Mouse (Mus musculus) ES-CJ7 (cell line): Measurements from ENCODE around the gene Catsperd.
"Not testable (repeated sequence)": the region's sequence is repeated elsewhere in the genome, so short reads cannot be mapped to it uniquely, and the experiment has no call there.

Source experiments
- DNase-seq: peaks from one replicate; pipeline ENCODE4 v3.0.0; 2011; ENCODE audit warnings: low read depth, low spot score

The Catsperd gene

DNA sequence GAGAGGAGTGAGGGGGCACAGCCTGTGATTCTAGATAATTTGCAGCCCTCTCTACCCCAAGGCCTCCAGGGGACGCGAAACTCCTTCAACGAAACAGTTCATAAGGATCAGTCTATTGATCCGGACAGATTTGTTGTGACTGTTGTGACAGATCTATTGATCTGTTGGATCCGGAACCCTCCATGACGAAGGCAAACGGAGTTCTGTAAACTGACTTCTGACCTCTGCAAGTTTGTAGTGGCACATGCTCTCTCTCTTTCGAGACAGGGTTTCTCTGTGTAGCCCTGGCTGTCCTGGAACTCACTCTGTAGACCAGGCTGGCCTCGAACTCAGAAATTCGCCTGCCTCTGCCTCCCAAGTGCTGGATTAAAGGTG is 15.4 kb upstream of the Catsperd start:
- not testable (repeated sequence) for DNase-seq

DNA sequence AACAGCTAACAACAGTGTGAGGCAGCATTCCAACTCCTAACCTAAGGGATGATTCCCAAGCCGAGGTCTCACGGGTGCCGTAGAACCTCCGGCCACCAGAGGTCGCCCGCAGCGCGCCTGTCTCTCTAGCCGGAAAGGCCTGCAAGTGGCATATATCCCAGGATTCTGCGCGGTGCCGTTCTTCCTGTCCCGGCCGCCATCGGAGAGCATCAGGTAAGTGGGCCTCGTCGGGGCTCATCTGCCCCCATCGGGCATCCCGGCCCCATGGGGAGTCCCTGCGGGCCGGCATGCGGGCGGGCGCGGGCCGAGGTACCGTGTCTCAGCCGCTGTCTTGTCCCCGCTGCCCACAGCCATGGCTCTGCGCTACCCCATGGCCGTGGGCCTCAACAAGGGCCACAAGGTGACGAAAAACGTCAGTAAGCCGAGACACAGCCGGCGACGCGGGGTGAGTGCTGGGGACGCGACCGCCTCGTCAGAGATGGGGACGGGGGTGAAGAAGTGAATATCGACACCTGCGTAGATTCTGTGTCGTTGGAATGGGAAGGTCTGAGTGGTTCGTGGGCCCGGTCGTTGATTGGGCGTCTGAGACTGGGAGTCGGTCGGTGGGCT is 14.6 kb upstream of the Catsperd start, which contains the start of gene Rpl36:
Rpl36 (plus strand) TSS at position 181 of the 609 bp plus-strand sequence.
- peak; percentile 95 for DNase-seq

DNA sequence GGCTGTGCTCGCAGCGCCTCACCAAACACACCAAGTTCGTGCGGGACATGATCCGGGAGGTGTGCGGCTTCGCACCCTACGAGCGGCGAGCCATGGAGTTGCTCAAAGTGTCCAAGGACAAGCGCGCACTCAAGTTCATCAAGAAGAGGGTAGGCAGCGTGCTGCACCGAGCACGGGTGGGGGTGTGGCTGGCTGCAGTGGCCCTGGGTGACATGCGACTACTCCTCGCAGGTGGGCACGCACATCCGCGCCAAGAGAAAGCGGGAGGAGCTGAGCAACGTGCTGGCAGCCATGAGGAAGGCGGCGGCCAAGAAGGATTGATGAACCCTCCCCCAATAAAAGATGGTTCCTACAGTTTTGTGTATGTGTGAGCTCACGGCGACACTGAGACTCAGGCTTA is 14.1 kb upstream of the Catsperd start:
- DNase-seq = peak; percentile 63

DNA sequence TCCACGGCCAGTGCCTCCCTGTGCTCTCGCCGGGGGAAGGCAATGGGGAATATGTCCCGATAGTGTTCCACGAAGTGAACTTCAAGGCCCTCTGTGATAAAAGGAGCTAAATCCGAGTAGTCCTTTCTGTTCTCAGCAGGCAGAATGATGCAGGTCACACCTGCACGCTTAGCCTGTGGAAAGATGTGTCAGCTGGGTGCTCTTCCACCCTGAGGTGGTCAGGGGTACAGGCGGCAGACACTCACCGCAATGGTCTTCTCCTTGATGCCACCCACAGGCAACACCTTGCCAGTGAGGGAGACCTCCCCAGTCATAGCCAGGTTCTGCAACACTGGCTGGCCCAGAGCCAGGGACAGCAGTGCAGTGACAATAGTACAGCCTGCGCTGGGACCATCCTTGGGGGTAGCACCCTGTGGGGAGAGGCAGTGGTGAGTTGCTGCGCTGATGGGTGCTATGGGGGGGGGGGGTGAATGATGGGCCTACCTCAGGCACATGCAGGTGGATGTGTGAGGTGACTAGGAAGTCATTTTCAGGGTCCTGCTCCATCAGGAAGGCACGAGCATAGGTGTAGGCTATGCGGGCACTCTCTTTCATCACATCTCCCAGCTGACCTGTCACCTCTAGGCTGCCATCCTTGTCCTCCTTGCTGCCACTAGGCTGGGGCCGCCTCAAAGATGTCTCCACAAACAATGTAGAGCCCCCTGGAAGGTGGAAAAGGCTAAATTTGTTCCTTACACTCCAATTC is 13.4 kb upstream of the Catsperd start:
- peak; percentile 32 for DNase-seq

DNA sequence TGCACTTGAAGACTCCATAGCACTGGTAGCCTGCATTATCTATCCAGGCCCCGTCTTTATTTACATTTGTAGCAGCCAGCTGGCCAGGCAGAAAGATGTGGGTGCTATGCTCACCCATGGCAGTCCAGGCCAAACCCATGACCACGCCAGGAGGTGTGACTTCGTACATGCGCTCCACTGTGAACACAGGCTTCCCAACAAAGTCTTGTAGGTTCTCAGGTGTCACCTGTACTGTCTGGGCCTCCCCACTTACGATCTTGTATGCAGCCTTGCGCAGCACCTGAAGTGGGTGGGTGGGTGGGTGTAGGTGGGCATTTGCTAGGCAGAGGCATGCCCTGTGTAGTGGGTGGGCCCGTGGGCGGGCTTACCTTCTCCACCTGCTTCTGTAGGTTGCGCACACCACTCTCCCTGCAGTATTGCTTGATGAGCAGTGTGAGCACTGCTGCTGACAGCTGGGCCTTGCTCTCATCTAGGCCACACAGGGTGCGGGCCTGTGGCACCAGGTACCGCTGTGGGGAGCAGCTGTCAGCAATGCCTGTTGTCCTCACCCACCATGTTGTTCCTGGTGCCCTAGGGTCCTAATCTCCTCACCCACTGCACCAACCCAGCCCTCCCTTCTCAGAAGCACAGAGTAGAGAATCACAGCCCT is 12.7 kb upstream of the Catsperd start:
- DNase-seq = peak; percentile 45

DNA sequence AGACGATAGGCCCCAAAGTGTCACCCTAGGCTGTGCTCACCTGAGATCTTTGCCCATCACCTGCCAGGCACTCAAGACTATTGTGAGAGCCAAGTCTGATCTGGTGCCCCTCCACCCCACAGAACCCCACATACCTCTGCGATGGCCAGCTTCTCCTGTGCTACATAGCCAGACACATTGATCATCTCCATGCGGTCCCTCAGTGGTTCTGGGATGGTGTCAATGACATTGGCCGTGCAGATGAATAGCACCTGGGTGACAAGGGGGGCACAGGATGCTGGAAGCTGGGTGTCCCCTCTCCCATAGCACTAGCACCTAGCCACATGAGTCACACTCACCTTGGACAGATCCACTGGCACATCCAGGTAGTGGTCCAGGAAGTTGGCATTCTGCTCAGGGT is 12.2 kb upstream of the Catsperd start:
- DNase-seq = peak; percentile 14

DNA sequence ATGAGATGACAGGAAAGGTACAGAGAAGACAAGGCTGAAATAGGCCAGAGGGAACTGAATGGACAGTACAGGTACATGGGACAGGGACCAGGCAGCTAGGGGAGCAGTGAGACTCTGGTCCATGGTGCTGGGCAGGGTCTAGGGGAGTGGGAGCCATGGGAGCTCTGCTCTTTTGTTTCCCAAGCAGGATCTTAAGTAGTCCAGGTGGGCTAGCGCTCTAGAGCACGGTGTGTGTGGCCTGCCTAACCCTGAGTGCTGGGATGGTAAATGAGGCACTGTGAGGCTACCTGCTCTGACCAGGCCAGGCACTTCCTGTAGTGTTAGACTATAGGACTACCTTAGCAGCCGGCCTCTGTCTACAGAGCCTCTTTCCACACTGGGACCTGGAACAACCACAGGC is 11.2 kb upstream of the Catsperd start:
- DNase-seq = no peak

DNA sequence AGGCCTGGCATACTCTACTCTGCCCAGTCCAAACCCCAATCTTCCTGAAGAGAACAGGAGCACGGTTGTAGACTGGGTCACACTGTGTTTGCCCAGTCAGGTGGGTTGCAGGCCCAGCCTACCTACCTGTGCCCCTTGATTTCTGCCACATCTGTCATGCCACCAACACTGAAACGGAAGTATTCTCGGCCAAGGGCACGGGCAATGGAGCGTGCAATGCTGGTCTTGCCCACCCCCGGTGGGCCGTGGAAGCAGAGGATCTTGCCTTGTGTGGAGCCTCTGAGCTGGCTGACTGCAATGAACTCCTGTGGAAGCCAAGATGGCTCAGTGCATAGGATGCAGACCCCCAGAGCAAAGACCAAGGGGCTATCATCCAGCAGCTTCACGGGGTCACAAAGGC is 10.3 kb upstream of the Catsperd start:
- DNase-seq = no peak

DNA sequence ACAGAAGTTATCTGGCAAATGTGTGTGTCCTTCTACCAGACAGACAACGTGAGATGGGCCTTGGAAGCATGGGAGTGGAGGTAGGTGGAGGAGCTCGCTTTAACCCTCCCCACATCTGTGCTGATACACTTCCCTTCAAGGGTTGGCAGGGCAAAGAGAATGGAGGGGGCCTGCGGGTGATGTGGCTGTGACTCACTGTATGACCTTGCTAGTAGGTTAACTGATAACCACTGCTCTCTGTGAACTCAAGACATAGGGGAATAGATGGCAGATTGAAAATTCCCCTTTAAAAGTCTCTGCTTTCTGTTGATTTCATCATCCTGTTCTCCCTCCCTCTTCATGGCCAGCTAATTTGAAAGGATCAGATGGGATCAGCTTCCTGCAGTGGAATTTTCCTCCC is 2.4 kb upstream of the Catsperd start:
- DNase-seq = no peak

DNA sequence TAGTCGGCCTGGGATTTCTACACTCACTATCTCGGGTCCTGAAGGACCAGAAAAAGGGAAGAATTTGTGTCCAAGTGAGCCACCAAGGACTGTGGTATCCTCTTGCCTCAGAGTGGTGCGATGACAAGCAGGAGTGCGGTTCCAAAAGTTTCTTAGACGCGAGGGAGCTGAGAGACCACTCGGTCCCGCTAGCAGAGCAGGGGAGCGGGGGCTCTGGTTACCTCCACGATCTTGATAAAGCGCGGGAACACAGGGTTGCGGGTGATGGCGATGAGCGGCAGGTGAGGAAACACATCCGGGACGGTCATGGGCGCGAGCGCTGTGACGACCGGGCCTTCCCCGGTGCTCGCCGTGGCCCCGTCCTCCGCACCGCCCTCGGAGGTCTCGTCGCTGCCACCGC is 1.7 kb upstream of the Catsperd start:
- DNase-seq = no peak

DNA sequence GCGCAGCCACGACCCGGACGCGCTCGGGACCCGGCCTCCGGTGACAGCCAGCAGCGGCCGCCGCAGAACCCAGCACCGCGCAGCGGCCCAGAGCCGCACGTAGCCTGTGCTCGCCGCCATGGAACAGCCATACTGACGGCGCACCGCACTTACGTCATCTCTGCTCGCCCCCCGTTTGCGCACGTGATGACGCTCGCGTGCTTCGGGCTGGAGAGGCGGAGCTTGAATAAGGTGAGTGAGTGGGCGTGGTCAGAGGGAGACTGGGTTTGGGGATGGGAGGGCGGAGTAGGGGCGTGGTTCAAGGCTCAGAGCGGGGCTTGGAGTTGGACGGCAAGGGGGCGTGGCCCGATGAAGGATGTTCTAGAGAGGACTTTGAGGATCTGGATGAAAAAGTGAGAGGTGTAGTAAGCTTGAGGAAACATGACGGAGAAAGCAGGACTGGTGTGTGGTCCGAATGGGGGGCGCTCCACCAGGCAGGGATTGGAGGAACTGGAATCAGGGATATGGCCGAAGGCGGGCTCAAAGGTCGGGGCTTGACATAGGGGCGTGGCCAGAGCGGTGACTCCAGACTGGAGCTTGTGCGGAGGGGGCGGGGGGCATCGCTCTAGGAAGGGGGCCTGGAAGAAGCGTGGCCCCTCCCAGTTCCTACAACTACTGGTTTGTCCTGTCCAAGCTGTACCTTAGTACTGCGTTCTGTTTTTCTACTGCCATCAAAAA is 1.0 kb upstream of the Catsperd start, which contains the start of gene Lonp1:
Lonp1 (minus strand) TSS at position 134 of the 717 bp plus-strand sequence.
- DNase-seq = peak; percentile 98

DNA sequence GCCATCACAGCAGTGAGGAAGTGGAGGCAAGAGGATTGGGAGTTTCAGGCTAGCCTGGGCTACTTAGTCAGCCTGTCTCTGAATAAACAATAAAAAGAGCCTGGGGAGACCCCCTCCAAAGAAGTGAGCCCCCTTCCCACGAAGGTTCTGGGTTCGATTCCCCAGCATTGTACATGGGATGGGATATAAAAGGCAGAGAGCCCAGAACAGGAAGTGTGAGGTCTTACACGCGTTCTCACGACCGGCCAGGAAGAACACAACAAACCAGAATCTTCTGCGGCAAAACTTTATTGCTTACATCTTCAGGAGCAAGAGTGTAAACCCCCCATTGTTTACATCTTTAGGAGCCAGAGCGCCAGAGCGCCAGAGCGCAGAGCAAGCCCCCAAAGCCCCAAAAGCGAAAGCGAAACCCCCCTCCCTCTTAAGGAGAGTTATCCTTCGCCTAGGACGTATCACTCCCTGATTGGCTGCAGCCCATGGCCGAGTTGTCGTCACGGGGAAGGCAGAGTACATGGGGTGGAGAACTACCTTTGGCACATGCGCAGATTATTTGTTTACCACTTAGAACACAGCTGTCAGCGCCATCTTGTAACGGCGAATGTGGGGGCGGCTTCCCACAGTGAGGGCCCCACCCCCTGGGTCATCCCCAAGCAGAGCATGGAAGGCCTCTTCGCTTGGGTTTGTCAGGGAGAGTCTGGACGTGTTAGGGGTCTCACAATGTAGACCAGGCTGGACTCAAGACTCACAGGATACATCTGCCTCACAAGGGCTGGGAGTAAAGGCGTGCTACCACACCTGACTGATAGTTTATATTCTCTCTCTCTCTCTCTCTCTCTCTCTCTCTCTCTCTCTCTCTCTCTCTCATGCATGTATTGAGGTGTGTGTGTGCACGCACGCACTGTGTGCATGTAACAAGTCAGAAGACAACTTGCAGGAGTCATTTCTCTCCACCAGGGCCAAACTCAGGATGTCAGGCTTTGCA is 2.1 kb downstream of the Catsperd start:
- not testable (repeated sequence) for DNase-seq

DNA sequence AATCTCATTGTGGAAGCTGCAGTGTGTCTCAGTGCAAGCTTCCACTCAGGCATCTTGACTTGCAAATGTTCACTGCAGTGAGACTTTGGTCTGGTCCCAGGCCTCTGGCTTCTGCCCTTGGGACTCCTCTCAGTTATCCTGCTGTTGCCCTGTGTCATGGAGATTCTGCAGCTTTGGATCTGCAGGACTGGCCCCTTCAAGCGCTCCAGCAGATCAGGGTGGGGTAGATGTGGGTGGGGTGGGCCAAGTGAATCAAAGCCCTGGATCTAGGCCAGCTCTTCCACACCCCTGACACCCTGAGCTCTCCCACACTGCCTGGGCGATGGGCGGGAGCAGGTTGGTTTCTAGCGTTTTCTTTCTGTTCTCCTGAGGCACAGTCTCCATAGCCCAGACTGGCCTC is 3.9 kb downstream of the Catsperd start:
- peak; percentile 95 for DNase-seq

DNA sequence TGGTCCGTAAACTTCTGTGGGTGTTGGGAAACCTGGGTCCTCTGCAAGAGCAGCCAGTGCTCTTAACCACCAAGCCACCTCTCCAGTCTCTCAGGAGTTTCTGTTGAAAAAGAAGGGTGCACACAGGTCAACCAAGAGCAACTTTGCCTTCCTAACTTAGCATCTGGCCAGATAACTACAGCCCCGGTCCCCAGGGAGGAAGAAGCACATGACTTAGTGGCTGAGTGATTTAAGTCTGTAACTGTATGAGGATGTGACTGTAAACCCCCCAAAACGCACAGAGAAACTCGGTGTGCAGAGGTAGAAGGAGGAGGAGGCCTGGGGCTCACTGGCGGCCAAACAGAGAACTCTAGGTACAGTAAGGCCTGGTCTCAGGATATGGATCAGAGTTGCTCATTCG is 6.1 kb downstream of the Catsperd start:
- no peak for DNase-seq

DNA sequence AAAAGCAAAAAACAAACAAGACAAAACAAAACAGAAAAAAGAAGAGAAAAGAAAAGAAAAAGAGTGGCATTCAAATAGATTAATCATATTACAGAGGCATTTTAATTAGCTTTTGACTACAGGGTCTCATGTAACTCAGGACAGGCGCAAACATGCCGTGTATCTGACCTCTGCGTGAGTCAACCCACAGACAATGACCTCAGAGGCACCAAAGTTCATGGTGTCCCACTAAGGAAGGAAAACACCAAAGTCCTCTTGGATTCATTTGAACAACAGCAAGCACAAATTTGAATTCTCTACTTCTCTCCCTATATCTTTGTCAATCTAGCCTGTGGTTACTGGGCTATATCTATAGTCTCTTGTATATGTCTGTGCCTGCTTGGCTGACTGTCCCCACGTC is 15.3 kb downstream of the Catsperd start:
- DNase-seq = no peak

DNA sequence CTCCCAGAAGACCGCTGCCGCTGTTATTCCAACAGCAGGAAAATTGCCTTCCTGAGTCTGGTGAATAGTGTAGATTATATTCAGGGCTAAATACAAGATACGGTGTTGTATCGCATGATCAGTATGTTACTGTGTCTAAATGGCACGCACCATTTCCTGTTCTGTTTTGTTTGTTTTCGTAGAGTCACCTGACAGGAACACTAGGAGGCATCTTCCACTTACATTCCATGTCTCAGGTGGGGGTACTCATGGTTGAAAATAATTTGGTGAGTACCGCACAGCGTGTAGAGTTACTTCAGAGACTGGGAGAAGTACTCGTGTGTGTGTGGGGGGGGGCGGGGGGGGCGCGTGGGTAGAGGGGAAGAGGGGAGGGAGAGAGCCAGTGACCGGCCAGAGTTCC is 19.6 kb downstream of the Catsperd start:
- DNase-seq = no peak

DNA sequence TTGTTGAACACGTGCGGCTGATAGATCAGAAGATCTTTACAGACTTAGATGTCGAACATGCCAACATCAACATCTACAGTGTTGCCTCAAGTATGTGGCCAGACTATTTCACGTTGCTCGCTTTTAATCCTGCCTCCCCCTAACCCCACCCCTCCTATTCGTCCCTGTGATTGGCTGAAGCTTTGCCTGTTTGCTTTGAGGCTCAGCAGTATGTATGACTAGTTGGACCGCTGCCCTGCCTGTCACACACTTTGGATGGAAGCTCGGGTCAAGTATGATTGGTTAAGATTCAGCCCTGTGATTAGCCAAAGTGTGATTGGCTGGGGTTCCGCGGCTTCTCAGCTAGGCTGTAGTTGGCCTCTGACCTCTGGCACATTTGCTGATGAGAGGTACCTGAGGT is 23.9 kb downstream of the Catsperd start:
- peak; percentile 68 for DNase-seq

DNA sequence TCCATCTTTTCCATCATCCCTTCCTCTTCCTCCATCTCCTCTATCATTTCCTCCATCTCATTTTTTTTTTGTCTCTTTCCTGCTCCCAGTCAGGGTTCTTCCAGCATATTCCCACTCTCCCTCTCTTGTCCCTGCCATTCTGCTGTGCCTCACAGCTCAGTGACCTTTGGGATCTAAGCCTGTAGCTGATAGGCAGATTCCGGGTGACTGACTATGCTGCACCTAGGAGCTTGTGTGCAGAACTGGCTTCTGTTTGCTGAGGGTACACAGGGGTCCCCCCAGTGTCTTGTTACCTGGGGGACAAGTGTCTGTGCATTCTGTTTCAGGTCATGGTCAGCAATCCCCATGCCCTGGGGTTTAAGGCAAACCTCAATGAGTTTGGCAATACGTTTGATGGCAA is 26.8 kb downstream of the Catsperd start:
- DNase-seq = no peak

DNA sequence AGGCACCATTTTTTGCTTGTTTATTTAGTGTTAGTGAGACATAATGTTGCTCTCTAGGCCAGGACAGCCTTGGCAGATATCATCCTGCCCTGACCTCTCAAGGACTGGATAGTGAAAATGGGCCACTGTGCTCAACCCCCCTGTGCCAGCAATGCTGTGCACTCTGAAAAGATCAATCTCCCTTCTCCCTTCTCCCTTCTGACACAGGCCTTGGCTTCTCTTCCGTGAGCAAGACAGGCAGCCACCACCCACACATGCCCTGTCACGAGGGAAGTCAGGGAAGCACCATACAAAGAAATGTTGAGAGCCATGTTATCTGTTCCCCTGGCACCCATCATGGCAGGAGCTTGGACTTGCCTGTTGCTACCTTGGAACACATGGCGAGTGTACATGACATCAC is 27.4 kb downstream of the Catsperd start:
- no peak for DNase-seq

DNA sequence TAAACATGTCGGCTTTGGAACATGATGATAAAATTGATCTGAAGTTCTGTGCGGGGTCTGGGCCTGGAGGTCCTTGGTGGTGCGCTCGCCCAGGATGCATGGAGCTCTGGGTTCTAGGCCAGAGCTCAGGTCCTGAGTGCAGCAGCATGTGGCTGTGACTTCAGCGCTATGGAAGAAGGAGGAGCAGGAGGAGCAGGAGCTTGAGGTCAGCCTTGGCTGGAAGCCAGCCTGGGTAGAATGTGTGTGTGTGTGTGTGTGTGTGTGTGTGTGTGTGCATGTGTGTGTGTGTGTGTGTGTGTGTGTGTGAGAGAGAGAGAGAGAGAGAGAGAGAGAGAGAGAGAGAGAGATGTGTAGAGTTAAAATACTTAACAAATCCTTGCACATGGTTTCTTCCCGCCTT is 28.2 kb downstream of the Catsperd start:
- DNase-seq = no peak

DNA sequence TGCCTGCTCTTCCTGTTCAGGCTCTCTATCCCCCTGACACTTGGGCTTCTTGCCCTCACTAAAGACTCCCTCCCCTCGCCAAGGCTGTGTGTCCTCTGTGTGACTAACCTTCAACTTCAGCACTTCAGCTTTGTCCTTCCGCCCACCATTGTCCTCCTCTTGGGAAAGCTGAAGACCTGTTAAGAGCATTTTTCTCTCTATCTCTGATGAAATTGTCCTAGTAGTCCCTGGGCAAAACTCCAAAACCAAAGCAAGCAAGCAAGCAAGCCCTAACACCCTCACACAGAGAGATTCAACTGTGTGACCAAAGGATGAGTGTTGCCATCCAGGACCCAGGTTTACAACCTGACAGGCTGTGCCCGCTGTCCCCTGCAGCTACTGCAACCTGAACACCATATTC is 35.7 kb downstream of the Catsperd start:
- no peak for DNase-seq
